Mouse (Mus musculus) layer of hippocampus, adult 11-12 months (tissue): ENCODE measurements at regions not wholly inside any gene's neighbourhood (a gene's known extent, or its start where the extent isn't known, plus 50 kb on each side); places are given as distances from the start of the nearest gene placed in this dataset.

Experiments used
- DNase-seq: peaks from one replicate; pipeline ENCODE4 v3.0.0; 2022; ENCODE audit warnings: low spot score

DNA sequence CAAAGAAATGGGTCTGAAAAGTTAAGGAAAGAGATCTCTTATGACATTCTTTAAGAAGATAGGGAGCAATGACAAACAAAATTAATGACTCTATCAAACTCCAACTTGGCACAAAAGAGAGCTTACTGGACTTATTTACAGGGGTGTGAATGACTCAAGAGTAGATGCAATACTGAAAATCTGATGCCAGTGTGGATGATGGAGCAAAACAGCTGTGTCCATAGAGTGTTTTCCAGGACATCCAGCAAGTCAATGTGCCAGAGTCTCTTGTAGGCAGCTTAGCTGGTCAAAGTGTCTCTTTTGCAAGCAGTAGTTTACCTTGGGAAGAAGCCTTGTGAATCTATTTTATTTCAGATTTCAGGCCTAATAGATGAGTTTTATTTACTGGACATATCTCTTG, 1248.2 kb downstream of the Gsdmc2 start:
- DNase-seq: no peak

- DNase-seq: no peak
Measured at GRCm38 (mm10) chr15:62588580-62588979, 1256.4 kb downstream of the Gsdmc2 start.

DNA sequence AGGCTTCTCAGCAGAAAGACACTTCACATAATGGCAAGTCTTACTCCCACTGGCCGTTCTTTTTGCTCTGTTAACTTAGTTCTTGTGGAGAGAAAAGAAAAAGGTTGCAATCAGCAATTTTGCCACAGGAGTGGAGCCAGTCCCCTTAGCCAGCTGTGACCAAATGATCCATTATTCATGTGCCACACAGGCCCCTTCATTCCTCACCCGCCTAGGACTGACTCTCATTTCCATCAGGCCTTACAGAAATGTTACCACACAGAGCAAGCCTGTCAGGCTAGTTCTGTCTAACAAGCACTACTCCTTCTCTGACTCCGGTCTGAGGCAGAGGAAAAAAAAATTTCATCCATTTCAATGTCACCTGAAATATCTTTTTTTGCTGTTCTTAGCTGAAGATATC, 1266.2 kb downstream of the Gsdmc2 start:
- no peak for DNase-seq

DNA sequence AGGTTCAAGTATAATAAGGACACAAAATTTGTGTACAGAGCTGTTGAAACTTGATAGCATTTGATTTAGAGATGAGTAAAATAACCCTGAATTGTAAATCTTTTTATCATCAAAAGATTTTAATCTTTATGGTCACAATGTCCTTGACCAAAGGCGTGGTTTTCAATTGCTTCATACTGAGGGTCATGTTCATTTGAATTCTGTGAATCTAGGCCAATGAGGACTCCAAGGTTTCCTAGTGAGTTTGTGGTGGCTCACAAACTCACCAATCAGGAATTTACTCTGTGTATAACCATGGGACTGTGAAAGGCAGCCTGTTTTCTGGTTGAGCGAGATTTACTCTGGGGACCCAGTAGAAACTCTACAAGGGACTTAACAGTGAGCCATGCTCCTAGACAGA, 1269.2 kb downstream of the Gsdmc2 start:
- no peak for DNase-seq

GRCm38 (mm10) chr15:62571803-62572202, 1273.2 kb downstream of the Gsdmc2 start:
- peak; percentile 52 for DNase-seq

GRCm38 (mm10) chr15:62568788-62569713, 1275.9 kb downstream of the Gsdmc2 start:
- no peak for DNase-seq

DNA sequence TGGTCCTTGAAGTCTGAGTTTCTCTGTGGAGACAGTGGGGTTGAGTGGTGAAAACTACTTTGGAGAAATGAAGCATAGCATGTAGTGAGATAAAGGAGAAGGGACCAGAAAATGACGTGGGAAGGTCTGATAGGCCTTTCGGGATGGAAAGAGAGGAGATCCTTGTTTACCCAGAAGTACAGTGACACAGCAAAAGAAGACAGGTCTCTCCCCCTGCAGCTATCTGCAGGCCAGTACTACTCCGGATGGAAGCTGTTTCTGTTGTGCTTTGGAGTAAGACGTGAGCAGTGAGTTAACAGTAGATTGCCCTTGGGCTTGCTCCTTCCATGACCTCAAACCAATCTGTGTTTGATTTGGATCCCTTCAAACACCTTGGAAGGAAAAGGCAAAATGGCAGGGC, 1277.5 kb downstream of the Gsdmc2 start:
- DNase-seq: no peak

- DNase-seq: peak; percentile 15
Measured at GRCm38 (mm10) chr15:62566106-62566511, 1278.9 kb downstream of the Gsdmc2 start.

GRCm38 (mm10) chr15:62533233-62533632, 1311.7 kb downstream of the Gsdmc2 start:
- no peak for DNase-seq

DNA sequence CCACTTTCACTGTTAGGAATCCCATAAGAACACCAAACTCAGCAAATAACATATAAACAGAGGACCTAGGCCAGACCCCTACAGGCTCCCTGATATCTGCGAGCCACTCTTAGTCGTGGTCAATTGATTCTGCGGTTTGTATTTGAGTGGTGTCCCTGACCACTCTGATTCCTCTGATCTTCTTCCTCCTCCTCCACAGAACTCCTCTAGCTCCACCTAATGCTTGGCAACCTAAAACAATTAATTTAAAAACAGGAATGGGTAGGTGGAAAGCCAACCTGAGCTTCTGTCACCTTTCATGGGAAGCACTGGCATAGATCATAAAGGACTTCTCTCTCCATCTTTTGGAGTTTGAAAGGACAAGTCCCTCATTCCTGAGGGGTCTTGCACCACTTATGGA, 1316.0 kb downstream of the Gsdmc2 start:
- DNase-seq: no peak

DNA sequence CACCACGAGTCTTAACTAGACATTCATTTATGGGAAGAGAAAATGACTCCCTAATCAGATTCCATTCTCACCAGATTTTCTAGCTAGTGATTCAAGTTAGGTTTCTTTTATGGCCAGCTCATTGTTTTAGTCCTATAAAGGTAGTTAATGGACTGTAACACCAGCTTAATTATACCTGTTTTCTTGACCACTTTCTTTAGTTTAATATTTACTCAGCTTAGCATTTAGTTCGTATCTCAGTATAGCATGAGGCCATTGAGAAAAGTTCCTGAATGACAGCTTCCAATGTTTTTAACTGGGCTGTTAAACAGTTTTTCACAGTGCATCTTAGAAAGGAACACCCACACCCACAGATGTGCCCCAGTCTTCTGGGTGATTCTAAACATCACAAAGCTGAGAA, 1320.3 kb downstream of the Gsdmc2 start:
- DNase-seq: no peak

DNA sequence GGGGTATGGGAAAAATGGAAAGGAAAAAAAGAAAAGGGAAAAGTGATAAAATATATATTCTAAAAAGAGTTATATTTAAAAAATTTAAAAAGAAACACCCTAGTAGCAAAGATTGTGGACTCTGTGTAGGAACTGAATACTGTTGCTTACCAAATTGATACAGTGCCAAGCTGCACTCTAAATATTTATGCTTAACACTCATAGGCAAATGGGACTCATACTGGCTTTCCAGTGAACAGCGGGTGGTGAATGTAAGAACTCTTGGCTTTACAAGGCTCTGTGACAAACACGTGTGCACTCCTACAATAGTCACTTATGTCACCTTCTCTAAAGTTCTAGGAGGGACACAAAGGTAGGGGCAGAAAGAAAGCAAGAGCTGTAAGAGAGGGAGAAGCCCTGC, 1320.8 kb downstream of the Gsdmc2 start:
- no peak for DNase-seq

DNA sequence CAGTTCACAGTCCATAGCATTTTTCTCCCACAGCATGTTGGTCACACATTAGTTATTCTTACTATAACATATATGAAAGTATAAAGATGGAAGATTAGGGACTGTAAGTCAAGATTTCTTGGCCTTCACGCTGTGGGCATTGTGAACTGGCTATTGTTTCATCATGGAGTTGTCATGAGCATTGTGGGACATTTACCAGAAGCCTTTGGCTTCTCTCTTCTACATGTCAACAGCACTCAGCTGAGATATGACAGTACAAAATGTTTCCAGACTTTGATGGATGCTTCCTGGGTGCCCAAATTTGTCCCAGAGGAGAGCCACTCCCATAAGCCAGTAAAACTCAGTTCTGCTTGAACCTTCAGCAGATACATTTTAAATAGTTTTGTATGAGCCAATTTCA, 1331.5 kb downstream of the Gsdmc2 start:
- DNase-seq: no peak

GRCm38 (mm10) chr15:62511461-62511860, 1333.5 kb downstream of the Gsdmc2 start:
- DNase-seq: no peak

DNA sequence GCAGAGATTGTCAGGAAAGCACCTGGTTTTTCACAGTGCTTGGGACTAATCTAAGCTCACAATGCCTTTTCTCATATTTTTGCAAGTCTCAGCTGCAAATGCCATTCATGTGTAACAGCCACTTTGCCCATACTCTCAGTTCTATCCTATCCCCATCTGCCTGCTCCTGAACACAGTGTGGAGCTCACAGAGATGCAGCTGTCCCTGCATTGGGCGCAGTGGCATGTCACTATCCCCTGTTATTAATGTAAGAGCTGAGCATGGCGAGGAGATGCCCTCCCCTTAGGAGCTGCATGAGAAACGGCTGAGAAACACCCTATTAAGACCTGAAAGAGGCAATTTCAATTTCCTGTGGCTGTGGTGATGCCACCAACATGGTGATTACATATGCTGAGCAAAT, 1341.1 kb downstream of the Gsdmc2 start:
- DNase-seq: no peak

- DNase-seq: no peak
Measured at GRCm38 (mm10) chr15:62500966-62501365, 1344.0 kb downstream of the Gsdmc2 start.

DNA sequence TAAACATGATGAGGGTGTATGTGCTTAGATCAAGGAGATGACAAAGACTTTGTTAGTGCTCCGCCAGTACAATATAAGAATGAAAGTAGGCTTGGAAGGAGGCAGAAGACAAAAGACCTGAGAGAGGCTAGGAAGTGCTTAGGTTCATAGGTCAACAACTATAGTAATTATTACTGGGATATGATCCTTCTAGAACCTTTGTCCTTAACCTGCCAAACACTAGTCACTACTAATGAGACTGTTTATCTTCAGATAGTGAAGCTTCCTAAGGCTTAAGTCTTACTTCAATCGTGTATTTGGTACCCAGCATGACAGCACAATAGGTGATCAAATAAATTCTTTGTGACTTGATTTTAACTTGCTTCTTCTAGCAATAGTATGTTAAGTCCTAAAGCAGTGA, 1344.5 kb downstream of the Gsdmc2 start:
- DNase-seq: no peak

- no peak for DNase-seq
Measured at GRCm38 (mm10) chr15:62496193-62496592, 1348.8 kb downstream of the Gsdmc2 start.

GRCm38 (mm10) chr15:62492350-62492749, 1352.6 kb downstream of the Gsdmc2 start:
- DNase-seq: no peak

DNA sequence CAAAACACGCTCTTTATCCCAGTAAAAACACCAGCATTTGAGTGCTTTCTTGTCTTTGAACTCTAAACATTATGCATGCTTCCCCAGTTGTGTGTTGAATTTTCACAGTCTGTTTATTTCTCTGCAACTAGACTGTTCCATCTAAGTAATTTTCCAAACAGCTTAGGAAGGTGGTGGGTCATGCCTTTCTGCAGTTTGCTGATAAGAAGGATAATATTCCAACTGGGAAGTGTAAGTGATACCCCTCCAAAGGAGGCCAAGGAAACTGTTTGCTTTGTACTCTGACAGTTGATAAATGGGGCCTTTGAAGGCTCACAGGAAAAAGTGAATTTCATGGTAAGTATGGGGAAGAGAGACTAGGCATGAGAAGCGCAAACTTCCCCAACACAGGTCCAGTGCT, 1354.4 kb downstream of the Gsdmc2 start:
- no peak for DNase-seq

DNA sequence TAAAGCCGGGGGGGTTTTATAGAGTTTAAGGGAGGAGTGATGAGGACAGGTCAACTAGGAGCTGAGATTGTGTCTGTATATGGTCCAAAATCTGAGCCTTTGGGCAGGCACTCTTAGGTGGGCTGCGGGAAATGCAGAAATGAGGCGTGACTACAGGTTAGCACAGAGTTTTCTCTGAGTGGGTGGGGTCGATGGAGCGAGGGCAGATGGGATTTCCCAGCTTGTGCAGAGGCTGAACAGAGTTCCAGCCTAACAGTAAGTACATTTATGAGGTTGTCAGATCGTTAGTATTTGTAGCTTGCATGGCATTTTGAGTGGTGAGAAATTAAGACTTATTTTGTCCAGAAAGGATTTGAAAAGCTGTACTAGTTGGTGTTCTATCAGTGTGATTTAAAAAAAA, 1358.4 kb downstream of the Gsdmc2 start:
- DNase-seq: no peak

- DNase-seq: no peak
Measured at GRCm38 (mm10) chr15:62484350-62484749, 1360.6 kb downstream of the Gsdmc2 start.

DNA sequence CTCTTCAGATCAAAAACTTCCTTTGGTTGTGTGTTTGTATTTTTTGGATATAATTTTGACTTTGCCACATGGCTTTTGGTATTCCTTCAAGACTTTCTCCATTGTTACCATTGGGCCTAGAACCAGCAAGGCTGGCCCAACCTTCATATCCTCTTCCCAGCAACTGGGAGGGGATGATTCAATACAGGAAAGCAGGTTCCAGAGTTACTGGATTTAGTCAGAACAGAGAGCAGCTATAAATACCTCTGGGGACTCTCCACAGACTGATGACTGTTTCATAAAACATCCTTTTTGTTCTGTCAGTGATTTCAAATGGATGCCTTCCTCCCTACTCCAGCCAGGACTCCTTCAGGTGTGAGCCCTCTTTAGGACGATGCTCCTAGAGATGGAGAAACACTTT, 1361.4 kb downstream of the Gsdmc2 start:
- DNase-seq: no peak

GRCm38 (mm10) chr15:62482357-62482756, 1362.6 kb downstream of the Gsdmc2 start:
- peak; percentile 10 for DNase-seq
